Mouse (Mus musculus) hindbrain, embryonic 16.5 days (tissue): ENCODE data around the gene Tipin. TPM values are rescaled to one million over a fixed set of nuclear protein-coding genes. Genes with fewer than 3 reads are reported as not detected.
"Not testable (repeated sequence)": the region's sequence is repeated elsewhere in the genome, so short reads cannot be mapped to it uniquely, and the experiment has no call there.

ENCODE experiments used
- ATAC-seq: fragments of 200-750 bp; cut with Nextera tagmentation; 2 replicates; pipeline ENCODE4 v1.8.0; 2017; ENCODE audit warnings: moderate TSS enrichment, moderate library complexity
- H3K27ac ChIP-seq: fragments of 300-500 bp; sonication (generic); 2 replicates; pipeline ENCODE4 v1.5.1; 2014; ENCODE audit warnings: low read depth, mild to moderate bottlenecking, control low read depth, low read length, moderate library complexity
- H3K27me3 ChIP-seq: fragments of 300-500 bp; sonication (generic); replicated peaks from 2 replicates; pipeline ENCODE4 v1.6.1; 2014; ENCODE audit warnings: low read length; ENCODE audit not compliant: control insufficient read depth, insufficient read depth
- H3K36me3 ChIP-seq: fragments of 300-500 bp; sonication (generic); 2 replicates; pipeline ENCODE4 v1.6.1; 2014; ENCODE audit warnings: mild to moderate bottlenecking, low read length, moderate library complexity, mixed read lengths; ENCODE audit not compliant: control insufficient read depth, insufficient read depth
- H3K4me1 ChIP-seq: fragments of 300-500 bp; sonication (generic); 2 replicates; pipeline ENCODE4 v1.6.1; 2014; ENCODE audit warnings: low read depth, low read length; ENCODE audit not compliant: control insufficient read depth, insufficient read depth
- H3K4me2 ChIP-seq: fragments of 300-500 bp; sonication (generic); 2 replicates; pipeline ENCODE4 v1.6.1; 2014; ENCODE audit warnings: mild to moderate bottlenecking, low read length, control low read depth, moderate library complexity
- H3K4me3 ChIP-seq: fragments of 300-500 bp; sonication (generic); 2 replicates; pipeline ENCODE4 v1.5.1; 2014; ENCODE audit warnings: mild to moderate bottlenecking, low read length, control low read depth, moderate library complexity
- H3K9ac ChIP-seq: fragments of 300-500 bp; sonication (generic); 2 replicates; pipeline ENCODE4 v1.6.1; 2014; ENCODE audit warnings: low read depth, mild to moderate bottlenecking, control low read depth, low read length, moderate library complexity
- H3K9me3 ChIP-seq: fragments of 300-500 bp; sonication (generic); 2 replicates; pipeline ENCODE4 v1.6.1; 2014; ENCODE audit warnings: mild to moderate bottlenecking, low read length, moderate library complexity; ENCODE audit not compliant: control insufficient read depth
- WGBS: fragments of 180-500 bp; shearing (Covaris S2); extraction: QIAGEN DNeasy Blood & Tissue Kit; methylation state at CpG from one replicate; pipeline ENCODE4 v1.1.7; 2014; 5-methylcytosine and 5-hydroxymethylcytosine counted together
- polyA plus RNA-seq: library from polyadenylated mRNA; unstranded; fragments of >200 nt; fragmentation: Nextera tagmentation; extraction: Ambion mirVana; gene quantifications from 2 replicates; pipeline ENCODE4 v1.2.1, GENCODE M21; 2015

Gene Tipin
- polyA plus RNA-seq, 1 experiment from 2014 or later, result 68.3 TPM

DNA sequence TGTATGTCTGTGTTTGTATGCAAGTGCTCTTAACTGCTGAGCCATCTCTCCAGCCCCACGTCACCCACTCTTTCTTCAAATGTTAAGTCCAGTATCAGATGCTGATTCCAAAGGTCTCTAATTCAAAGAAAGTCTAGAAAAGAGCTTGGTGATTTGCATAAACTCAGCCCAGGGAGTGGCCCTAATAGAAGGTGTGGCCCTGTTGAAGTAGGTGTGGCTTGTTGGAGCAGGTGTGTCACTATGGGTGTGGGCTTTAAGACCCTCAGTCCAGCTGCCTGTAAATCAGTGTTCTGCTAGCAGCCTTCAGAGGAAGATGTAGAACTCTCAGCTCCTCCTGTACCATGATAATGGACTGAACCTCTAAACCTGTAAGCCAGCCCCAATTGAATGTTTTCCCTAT lies 14.2 kb upstream of the Tipin start:
- H3K9ac ChIP-seq, result no peak overlapping the region
- no peak for ATAC-seq
- no peaks in the 10 kb centered on the region for H3K4me1 ChIP-seq
- no peak overlapping the region for H3K4me2 ChIP-seq
- H3K9me3 ChIP-seq, result no peaks in the 10 kb centered on the region
- no peak overlapping the region for H3K4me3 ChIP-seq
- 93% methylated on average over 1 of the region's 1 CpGs for WGBS
- no peaks in the 10 kb centered on the region for H3K27me3 ChIP-seq
- H3K27ac ChIP-seq, result no peak overlapping the region
- H3K36me3 ChIP-seq, result no peaks in the 10 kb centered on the region

DNA sequence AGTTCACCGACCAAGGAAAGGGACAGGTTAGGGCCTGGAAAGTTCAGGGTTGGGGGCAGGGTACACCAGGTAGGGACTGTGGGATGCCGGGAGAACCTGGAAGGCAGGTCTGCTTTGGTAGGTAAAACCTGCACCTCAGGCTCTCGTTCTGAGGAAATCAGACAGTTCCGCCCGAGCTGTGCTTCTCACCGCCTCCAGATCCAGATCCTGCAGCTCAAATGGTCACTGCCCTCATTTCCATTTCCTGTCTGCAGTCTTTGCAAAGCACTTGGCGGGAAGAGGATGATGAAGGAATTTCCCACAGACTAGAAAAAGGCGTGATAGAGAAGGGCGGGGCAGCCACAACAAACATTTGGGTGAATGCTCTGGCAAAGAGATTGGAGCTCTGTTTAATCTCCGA lies 13.2 kb upstream of the Tipin start:
- Histone ChIP-seq H3K9ac (no peak overlapping the region), H3K4me2 (no peak overlapping the region), H3K9me3 (no peaks in the 10 kb centered on the region), H3K36me3 (no peaks in the 10 kb centered on the region), H3K4me1 (no peaks in the 10 kb centered on the region), H3K27me3 (no peaks in the 10 kb centered on the region), H3K4me3 (no peak overlapping the region), H3K27ac (no peak overlapping the region)
- WGBS, result 88% methylated on average over 10 of the region's 10 CpGs
- ATAC-seq, result no peak

DNA sequence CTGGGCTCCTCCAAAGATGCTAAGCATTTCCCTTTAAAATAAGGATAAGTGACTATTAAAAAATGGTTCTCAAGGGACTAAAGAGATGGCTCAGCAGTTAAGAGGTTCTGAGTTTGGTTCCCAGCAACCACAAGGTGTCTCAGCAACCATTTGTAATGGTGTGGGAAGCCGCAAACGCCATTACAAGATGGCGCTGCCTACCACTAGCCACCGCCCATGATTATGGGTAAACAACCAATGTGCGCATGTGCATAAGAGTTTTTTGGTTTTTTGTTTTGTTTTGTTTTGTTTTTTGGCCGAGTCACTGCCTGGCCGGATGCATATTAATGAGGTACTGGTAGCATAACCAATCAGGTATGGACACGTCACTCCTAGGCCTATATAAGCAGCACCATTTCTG lies 12.5 kb upstream of the Tipin start:
- not testable (repeated sequence) for H3K27ac ChIP-seq, ATAC-seq, H3K4me1 ChIP-seq, H3K9ac ChIP-seq, H3K4me3 ChIP-seq, H3K4me2 ChIP-seq, H3K9me3 ChIP-seq, H3K36me3 ChIP-seq, H3K27me3 ChIP-seq
- 92% methylated on average over 8 of the region's 8 CpGs for WGBS

DNA sequence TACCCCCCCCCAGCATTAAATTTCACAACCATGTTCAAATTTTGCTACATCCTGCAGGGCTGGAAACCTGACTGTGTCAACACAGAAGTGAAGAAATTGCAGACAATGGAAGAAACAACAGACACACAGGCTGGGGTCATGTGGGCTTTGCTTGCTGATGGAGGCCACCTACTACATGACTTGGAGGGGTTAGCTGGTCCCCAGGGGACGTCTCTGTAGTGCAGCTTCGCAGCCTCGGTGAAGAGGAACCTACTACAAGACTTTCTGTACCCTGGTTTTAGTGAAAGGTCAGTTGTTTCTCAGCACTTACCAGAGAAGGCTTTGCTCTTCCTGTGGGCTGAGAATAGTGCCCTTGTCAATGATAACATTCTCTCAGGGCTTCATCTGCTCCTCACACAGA lies 10.1 kb upstream of the Tipin start:
- Histone ChIP-seq H3K27me3 (no peaks in the 10 kb centered on the region), H3K9me3 (no peaks in the 10 kb centered on the region), H3K4me3 (no peak overlapping the region), H3K4me2 (no peak overlapping the region), H3K36me3 (no peaks in the 10 kb centered on the region), H3K9ac (no peak overlapping the region), H3K27ac (no peak overlapping the region), H3K4me1 (no peaks in the 10 kb centered on the region)
- no peak for ATAC-seq
- WGBS, result 64% methylated on average over 3 of the region's 3 CpGs

DNA sequence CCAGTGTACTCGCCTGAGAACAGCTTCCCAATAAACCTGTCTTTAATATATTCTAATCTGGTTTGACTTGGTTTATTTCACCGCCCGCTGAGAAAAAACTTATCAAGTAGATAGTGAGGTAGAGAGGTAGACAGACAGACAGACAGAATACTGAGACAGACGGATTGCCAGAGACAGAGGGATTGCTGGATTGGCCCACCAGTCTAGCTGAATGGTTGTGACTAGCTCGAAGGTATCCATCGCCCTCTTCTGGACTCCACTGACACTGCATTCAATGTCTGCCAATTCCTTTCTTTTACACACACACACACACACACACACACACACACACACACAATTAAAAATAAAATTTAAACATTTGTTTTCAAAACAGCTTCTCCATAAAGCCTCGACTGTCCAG lies 8.8 kb upstream of the Tipin start:
- no peak overlapping the region for H3K27ac ChIP-seq
- no peaks in the 10 kb centered on the region for H3K27me3 ChIP-seq
- ATAC-seq, result no peak
- H3K9ac ChIP-seq, result no peak overlapping the region
- no peak overlapping the region for H3K4me3 ChIP-seq
- H3K9me3 ChIP-seq, result no peaks in the 10 kb centered on the region
- H3K36me3 ChIP-seq, result no peaks in the 10 kb centered on the region
- no peaks in the 10 kb centered on the region for H3K4me1 ChIP-seq
- no peak overlapping the region for H3K4me2 ChIP-seq
- 42% methylated on average over 7 of the region's 7 CpGs for WGBS

DNA sequence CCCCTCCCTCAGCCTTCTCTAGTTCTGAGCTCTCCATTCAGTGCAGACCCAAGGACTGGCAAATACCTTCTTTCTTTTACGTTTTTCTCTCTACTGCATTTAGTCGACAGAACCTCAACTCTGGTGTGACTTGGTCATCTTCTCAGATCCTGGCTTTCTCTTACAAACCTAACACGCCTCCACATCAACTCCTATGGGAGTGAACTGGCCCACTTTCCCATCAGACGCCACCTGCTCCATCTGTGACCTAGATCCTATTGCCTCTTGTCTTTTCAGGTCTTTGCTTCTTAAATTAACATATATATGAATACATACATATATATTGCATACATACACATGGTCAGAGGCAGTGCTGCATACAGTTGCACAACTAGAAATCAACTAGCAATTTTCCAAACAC lies 7.6 kb upstream of the Tipin start:
- ATAC-seq, result no peak
- H3K36me3 ChIP-seq, result no peaks in the 10 kb centered on the region
- H3K9me3 ChIP-seq, result no peaks in the 10 kb centered on the region
- no peaks in the 10 kb centered on the region for H3K4me1 ChIP-seq
- no peak overlapping the region for H3K4me3 ChIP-seq
- no peak overlapping the region for H3K4me2 ChIP-seq
- H3K27me3 ChIP-seq, result no peaks in the 10 kb centered on the region
- 69% methylated on average over 4 of the region's 4 CpGs for WGBS
- no peak overlapping the region for H3K9ac ChIP-seq
- H3K27ac ChIP-seq, result no peak overlapping the region

DNA sequence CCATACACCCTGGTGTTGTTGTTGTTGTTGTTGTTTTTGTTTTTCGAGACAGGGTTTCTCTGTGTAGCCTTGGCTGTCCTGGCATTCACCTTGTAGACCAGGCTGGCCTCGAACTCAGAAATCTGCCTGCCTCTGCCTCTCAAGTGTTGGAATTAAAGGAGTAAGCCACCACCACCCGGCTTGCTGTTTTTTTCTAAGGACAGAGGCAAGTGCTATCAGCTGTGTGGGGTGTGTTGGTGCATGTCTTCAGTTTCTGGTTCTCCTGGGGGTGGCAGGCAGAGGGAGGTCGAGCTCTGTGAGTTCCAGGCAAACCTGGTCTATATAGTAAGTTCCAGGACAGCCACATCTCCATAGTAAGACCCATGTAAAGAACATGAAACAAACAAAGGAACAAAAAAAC lies 7.1 kb upstream of the Tipin start:
- ATAC-seq, result no peak
- Histone ChIP-seq H3K9ac (no peak overlapping the region), H3K9me3 (no peaks in the 10 kb centered on the region), H3K4me3 (no peak overlapping the region), H3K27ac (no peak overlapping the region), H3K4me1 (no peaks in the 10 kb centered on the region), H3K27me3 (no peaks in the 10 kb centered on the region), H3K4me2 (no peak overlapping the region), H3K36me3 (no peaks in the 10 kb centered on the region)
- 79% methylated on average over 4 of the region's 4 CpGs for WGBS

DNA sequence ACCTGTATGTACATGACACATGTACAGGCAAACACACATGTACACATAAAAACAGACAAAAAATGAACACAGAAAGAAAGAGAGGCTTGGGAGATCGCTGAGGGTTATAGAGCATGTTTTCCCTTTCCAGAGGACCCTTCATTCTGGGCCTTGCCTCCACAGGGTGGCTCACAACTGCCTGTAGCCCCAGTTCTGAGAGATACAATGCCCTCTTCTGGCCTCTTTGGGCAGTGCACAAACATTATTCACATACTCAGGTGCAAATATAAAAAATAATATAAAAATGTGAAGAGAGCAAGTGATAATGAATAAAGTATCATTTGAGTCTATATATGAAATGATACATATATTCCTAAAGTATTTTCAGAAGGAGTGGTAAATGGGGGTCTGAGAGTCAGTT lies 6.5 kb upstream of the Tipin start:
- no peaks in the 10 kb centered on the region for H3K36me3 ChIP-seq
- 71% methylated on average over 1 of the region's 1 CpGs for whole genome bisulfite sequencing

DNA sequence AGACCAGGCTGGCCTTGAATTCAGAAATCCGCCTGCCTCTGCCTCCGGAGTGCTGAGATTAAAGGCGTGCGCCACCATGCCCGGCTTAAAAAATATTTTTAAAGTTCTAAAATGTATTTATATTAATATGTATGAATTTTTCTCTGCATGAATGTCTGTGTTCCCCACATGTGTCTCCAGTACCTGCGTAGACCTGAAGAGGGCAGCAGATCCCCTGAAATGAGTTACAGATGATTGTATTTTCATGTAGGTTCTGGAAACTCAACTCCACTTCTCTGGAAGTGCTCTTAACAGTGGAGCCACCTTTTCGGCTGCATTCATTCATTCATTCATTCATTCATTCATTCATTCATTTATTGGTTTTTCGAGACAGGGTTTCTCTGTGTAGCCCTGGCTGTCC lies 3.7 kb upstream of the Tipin start:
- Histone ChIP-seq H3K27ac (no peak overlapping the region), H3K9ac (no peak overlapping the region), H3K36me3 (no peaks in the 10 kb centered on the region), H3K4me1 (peaks cover 7% of the 10 kb centered on the region), H3K4me3 (no peak overlapping the region), H3K27me3 (no peaks in the 10 kb centered on the region), H3K4me2 (no peak overlapping the region), H3K9me3 (no peaks in the 10 kb centered on the region)
- 74% methylated on average over 8 of the region's 8 CpGs for WGBS
- ATAC-seq, result no peak

More for the DNA sequence above, 6.5 kb upstream of the Tipin start:
- ATAC-seq, result no peak
- Histone ChIP-seq H3K4me1 (no peaks in the 10 kb centered on the region), H3K9ac (no peak overlapping the region), H3K4me3 (no peak overlapping the region), H3K4me2 (no peak overlapping the region), H3K9me3 (no peaks in the 10 kb centered on the region), H3K27me3 (no peaks in the 10 kb centered on the region), H3K27ac (no peak overlapping the region)

DNA sequence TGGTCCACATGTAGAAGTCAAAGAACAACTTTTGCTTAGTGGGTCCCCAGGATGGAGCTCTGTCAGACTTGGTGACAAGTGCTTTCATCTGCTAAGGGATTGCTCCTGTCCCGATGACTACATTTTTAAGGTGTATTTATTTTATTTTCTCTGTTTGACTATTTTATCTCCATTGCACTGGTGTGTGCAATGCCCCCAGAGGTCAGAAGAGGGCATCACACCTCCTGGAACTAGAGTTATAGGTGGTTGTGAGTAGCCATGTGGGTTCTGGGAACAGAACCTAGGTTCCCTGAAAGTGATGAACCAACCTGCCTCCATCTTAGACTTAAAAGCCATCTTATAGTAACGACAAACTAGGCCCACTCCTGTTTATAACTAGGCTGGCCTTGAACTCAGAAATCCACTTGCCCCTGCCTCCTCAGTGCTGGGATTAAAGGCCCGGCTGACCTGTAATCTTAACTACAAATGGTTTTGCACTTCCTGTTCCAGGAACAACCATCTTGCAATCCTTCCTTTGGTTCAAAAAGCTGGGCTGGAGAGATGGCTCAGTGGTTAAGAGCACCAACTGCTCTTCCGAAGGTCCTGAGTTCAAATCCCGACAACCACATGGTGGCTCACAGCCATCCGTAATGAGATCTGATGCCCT lies 2.6 kb upstream of the Tipin start:
- no peaks in the 10 kb centered on the region for H3K27me3 ChIP-seq
- ATAC-seq, result no peak
- H3K4me1 ChIP-seq, result peaks cover 7% of the 10 kb centered on the region
- H3K27ac ChIP-seq, result no peak overlapping the region
- no peak overlapping the region for H3K4me2 ChIP-seq
- H3K9me3 ChIP-seq, result no peaks in the 10 kb centered on the region
- H3K36me3 ChIP-seq, result no peaks in the 10 kb centered on the region
- WGBS, result 94% methylated on average over 6 of the region's 6 CpGs
- no peak overlapping the region for H3K4me3 ChIP-seq
- H3K9ac ChIP-seq, result no peak overlapping the region
